Mouse (Mus musculus): ENCODE results near the gene Gm1043. TPM values are rescaled to one million over a fixed set of nuclear protein-coding genes. Genes with fewer than 3 reads are reported as not detected.

Gene Gm1043
- total and polyA plus RNA-seq, 3 experiments, result 0.03 to 0.52 (median 0.23) TPM

DNA sequence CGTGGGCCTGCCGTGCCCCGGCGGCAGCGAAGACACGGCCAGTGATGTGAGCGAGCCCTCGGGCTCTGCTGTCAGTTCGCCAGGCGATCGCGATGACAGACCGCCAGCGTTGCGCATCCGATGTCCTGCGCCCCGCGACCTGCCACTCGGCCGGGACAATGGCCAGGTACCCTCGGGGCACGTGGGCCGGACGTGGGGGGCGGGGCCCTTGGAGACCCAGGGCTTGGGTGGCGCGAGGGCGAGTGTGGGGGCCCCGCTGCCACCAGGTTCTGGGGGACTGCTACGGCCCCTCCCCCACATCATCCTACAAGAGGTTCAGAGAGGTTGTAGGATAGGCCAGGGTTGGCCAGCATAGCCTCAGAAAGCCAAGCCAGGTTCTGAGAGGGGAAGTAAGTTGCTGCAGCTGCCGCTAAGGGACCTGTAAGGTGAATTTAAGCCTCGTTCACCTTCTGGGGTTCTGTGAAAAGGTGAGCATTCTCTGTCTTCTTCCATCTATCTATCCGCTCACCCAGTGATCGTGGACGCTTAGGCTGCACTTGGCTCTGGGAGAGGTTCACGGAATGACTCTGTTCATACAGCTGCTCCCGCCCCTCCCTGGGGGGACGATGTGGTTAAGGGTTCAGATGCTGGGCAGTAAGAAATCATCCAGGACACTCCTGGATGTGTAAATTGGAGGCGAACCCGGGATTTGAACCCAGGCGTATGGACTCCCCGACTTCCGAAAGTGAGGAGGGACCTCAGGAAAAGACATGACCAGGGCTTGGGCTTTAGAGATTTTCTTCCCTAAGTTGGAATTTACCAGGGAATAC, 157.4 kb downstream of the Gm1043 start:
- DNase-seq, result no peak

- DNase-seq, result peak; percentile 65
These were observed 158.2 kb downstream of the Gm1043 start for GRCm38 (mm10) chr5:37243169-37243886.

DNA sequence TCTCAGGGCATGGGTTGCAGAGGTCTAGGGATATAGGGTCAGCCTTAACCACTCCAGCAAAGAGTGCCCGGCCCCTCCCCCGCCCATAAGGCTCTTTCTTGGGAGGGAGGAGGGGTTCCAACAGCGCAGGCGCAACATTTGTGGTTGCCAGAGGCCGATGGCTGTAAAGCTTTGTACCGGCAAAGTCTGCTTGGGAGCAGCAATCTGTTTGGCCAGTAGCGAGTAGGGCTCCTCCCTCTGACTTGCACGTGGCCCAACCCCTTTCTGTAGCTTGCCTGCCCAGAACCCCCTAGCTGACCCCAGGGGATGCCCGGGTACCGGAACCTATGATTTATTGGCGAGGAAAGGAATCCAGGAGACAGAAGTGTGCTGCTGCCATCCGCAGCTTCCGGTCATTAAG, 159.0 kb downstream of the Gm1043 start:
- peak; percentile 10 for DNase-seq

DNA sequence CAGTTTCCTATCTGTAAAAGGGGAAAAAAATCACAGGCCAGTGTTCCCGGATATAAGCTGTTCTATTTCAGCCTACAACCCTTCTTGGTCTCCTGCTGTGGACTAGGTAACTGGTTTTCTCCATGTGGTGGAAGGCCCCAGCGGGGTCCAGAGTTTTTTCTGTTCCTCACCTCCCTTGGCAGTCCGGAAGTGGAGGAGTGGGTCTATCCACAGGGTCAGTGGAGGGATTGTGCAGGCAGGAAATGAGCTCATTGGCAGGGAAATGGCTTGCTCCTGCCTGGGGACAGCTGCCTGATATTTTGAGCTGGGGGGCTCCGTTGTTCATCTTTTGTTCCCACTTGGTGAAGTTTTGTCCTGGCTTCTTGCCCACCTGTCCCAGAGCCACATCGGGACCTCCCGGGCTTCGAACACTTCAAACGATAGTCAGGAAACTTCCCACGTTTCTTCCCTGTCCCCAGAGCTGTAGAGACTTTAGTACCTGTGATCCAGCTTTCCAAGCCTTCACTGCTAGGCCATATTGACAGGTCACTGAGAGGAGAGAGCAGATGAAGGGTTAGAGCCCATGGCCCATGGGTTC, 159.6 kb downstream of the Gm1043 start:
- no peak for DNase-seq

DNA sequence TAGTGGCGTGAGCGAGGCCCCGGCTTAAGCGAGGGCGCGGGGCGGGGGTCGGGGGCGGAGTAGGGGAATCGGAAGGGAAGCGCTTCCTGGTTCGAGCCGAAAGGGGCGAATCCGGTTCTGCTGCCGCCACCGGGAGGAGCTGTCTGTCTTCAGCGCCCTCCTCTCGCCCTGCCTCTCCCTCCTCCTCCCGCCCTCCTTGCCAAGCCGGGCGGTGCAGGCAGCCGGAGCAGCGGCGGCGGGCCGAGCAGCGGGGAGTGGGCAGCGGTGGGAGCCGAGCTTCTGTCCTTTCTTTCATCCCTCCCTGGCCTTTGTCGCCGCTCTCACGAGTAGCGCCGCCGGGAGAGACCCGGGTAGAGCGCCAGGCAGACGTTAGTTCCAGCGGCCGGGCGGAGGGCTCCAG, 160.5 kb downstream of the Gm1043 start:
- DNase-seq, result peak; percentile 44

DNA sequence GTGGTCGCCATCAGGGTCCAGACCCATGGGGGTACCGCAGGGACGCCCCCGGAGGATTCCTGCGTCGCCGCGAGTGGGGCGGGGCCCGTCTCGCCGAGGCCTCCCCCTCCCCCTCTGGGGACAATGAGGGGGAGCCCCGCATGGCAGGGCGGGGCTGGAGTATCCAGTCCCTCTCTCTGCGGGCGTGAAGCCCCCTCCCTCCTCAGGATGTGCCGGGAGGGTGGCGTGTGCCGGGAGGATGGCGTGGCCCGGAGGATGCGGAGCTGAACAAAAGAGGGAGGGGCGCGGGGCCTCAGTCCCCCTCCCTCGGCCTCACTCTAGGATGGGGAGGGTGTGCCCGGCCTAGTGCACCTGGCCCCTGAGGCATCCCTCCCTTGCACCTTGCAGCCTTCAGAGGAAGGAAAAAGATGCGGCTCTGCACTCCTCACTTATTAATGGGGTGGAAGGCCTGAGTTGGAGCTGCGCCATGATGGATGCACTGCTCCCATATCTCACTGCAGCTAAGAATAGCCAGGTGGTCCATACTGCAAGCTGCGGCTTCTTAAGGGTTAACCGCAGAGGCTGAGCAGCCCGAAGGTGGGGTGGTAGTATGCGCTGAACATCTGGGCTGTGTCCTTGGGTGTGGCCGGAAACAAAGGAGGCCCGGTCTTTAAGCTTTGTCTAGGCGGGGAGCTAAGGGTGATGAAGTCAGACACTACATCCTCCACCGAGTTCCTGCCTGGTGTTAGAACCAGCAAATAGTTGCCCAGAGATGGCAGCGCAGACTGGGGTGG, 161.2 kb downstream of the Gm1043 start:
- no peak for DNase-seq

DNA sequence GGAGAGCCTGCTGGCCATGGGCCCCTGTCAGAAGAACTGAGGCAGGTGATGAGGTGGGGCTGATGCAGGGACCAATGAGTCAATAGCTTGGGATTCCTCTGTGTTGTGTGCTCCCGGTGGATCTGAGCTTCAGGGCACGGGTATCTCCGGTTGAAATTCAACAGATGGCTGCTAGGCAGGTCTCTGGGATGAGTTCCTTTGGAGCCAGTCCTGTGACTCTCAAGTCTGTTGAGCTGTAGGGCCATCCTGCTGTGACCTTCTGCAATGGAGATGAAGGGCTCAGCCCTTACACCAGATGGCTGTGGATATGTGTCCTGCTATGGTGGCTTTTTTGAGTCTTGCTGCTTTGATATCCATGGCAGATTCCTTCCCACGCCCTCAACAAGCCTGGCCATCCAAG, 162.3 kb downstream of the Gm1043 start:
- no peak for DNase-seq

GRCm38 (mm10) chr5:37248870-37249269, 163.7 kb downstream of the Gm1043 start:
- no peak for DNase-seq

DNA sequence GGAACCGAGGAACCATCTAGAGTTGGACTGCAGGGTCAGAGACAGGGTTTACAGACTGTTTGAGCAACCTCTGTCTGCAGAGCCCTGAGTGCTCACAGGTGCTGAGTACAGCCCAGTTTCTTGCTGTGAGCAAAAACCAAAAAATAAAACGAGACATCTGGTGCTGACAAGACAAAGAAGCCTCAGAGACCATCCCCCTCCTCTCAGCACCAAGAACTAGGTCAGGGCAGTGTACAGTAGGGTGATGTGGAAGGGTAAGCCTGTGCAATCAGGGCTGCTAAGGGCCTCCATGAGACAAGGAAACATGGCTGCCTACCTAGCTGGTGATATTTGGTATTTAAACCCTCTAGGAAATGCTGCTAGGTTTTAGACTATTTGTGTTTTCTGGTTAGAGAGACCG, 166.4 kb downstream of the Gm1043 start:
- no peak for DNase-seq

DNA sequence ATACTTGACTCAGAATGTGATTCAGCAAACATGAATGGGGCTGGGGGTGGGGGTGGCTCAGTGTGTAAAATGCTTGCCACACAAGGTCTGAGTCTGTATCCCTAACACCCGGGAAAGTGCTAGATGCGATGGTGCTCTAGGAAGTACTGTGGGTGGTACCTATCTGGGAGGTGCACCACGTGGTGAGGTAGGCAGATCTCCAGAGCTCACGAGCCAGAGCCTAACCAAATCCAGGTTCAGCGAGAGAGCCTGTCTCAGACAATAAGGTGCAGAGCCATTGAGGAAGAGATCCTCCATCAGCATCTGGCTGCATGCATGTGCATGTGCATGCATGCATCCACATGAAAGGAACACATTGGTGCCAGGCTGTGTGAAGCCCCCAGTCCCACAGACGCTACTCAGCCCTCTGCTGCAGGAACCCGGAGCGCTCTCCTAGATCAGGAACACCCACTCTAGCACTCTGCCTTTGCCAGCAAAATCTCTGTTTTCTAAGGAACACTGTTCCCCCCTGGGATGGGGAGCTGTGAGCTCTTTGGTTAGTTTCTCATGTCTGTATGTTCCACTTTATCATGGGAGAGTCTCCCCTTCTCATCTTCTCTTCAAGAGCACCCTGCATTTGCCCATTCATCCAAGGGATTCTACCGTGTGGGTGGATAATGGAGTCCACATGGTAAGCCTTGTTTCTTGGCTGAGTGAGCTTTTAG, 167.1 kb downstream of the Gm1043 start:
- DNase-seq, result no peak

DNA sequence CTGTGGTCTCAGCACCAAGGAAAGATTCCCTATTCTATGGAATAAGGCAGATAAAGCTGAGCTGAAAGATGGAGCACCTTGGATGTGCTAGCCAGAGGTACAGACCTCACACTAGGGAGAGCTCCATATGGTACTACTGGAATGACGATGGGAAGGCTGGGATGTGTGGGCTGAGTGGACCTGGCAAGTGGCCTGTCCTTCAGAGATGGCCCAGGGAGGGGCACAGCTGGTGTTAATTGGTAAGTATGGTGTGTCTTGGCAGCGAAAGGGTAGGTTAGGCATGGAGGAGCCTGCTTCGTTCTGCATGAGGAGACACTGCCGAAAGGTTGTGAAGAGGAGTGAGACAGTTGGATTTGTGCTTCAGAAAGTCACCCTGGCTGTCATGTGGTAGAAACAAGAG, 169.4 kb downstream of the Gm1043 start:
- DNase-seq, result no peak

GRCm38 (mm10) chr5:37256823-37257222, 171.7 kb downstream of the Gm1043 start:
- no peak for DNase-seq

- DNase-seq, result peak; percentile 19
These were observed 172.1 kb downstream of the Gm1043 start for GRCm38 (mm10) chr5:37257243-37257642.

- DNase-seq, result no peak
These were observed 176.6 kb downstream of the Gm1043 start for GRCm38 (mm10) chr5:37261734-37262133.

- DNase-seq, result peak; percentile 85
These were observed 178.6 kb downstream of the Gm1043 start for GRCm38 (mm10) chr5:37263816-37264215.

Other genes with a start within 250 kb of the Gm1043 start
- gene Ppp2r2c, start 216.9 kb upstream of the Gm1043 start, total RNA-seq (2021), result 1 to 10 TPM; 4.0 to 6.9 TPM
- 5.1 and 8.3 TPM in 2 replicates for gene Ppp2r2c, start 216.9 kb upstream of the Gm1043 start, polyA plus RNA-seq (2012; rRNA removed)
- 100 to 1,000 TPM in 1 of 2 experiments, 10 to 100 TPM in 1; 32.6 to 122 TPM for gene Wfs1, start 96.2 kb upstream of the Gm1043 start, total RNA-seq (2021)
- 39.2 and 91.2 TPM in 2 replicates for gene Wfs1, start 96.2 kb upstream of the Gm1043 start, polyA plus RNA-seq (2012; rRNA removed)
- gene Crmp1, start 156.6 kb downstream of the Gm1043 start, total RNA-seq (2021), result 1 to 10 TPM; 7.2 to 9.7 TPM
- gene Crmp1, start 156.6 kb downstream of the Gm1043 start, polyA plus RNA-seq (2012; rRNA removed), result 8.7 and 9.9 TPM in 2 replicates